Mouse (Mus musculus) thymus, adult 2 months (tissue): Measurements from ENCODE around the gene Usf3.

Source experiments
- CTCF ChIP-seq: fragments of 200-500 bp; IDR thresholded peaks from 2 replicates; pipeline ENCODE4 v1.5.1; 2012; ENCODE audit warnings: mild to moderate bottlenecking, control low read depth, low read length, moderate library complexity, borderline replicate concordance; ENCODE audit not compliant: control insufficient read depth, poor library complexity, insufficient read depth; ENCODE audit errors: extremely low read depth
- POLR2A ChIP-seq: fragments of 200-500 bp; IDR thresholded peaks from 2 replicates; pipeline ENCODE4 v1.6.1; 2012; ENCODE audit warnings: mild to moderate bottlenecking, low read length, control low read depth, moderate library complexity; ENCODE audit not compliant: control insufficient read depth, poor library complexity, insufficient read depth; ENCODE audit errors: extremely low read depth

GRCm38 (mm10) chr16:44124713-44125112, 48.3 kb upstream of the Usf3 start:
- no peak for TF ChIP-seq CTCF
- no peak for TF ChIP-seq POLR2A
